Mouse (Mus musculus): ENCODE measurements around the gene Nepro.

DNA sequence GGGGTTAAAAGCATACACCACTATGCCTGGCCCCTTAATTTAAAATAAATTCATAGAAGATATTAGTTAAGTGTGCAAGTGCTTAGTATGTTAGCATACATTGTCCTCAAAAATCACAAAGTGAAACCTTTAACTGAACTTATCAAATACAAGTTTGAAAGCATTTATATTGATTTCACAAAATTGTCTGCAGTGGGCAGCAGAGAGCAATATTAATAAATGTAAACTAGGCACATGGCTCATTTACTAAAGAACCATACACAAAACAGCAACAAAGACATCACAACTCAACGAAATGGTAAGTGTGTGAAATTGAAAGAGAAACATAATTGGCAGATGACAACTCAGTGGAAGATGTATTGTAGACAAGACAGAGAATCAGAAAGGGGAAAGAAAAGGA is 37.7 kb downstream of the Nepro start:
- TF ChIP-seq CTCF (IDR thresholded peaks at IDR 0.05; ENCODE audit: borderline replicate concordance, insufficient read depth, low read length), result no peak
- no peak for TF ChIP-seq POLR2A (IDR thresholded peaks at IDR 0.05; ENCODE audit: low read depth, low read length)
